Mouse (Mus musculus) heart, adult 2 months (tissue): Measurements from ENCODE around the gene Itpa. TPM values are rescaled to one million over a fixed set of nuclear protein-coding genes. Genes with fewer than 3 reads are reported as not detected.
A peak's percentile ranks its signal among the peaks of the same experiment; 100 is the strongest.
"Not testable (repeated sequence)": the region's sequence is repeated elsewhere in the genome, so short reads cannot be mapped to it uniquely, and the experiment has no call there.

ENCODE experiments used
- DNase-seq, 2 experiments: peaks; one replicate each; pipeline ENCODE4 v3.0.0; 2021
- H3K27ac ChIP-seq: fragments of 200-600 bp; 2 replicates; pipeline ENCODE4 v1.8.1; 2022
- H3K27me3 ChIP-seq: fragments of 200-500 bp; 2 replicates; pipeline ENCODE4 v1.6.1; 2012; ENCODE audit warnings: mild to moderate bottlenecking, low read length, inconsistent platforms, mixed read lengths; ENCODE audit not compliant: control insufficient read depth, insufficient read depth
- H3K36me3 ChIP-seq: fragments of 200-500 bp; 2 replicates; pipeline ENCODE4 v1.6.1; 2012; ENCODE audit warnings: low read length, inconsistent platforms; ENCODE audit not compliant: control insufficient read depth, insufficient read depth
- H3K4me1 ChIP-seq: fragments of 200-500 bp; 2 replicates; pipeline ENCODE4 v1.6.1; 2011; ENCODE audit warnings: low read length; ENCODE audit not compliant: control insufficient read depth, insufficient read depth
- H3K4me3 ChIP-seq: fragments of 200-600 bp; 2 replicates; pipeline ENCODE4 v1.8.1; 2022
- H3K79me2 ChIP-seq: fragments of 200-500 bp; replicated peaks from 2 replicates; pipeline ENCODE4 v1.6.1; 2012; ENCODE audit warnings: mild to moderate bottlenecking, inconsistent platforms, low read length, moderate library complexity, mixed read lengths; ENCODE audit not compliant: control insufficient read depth, insufficient read depth
- H3K9ac ChIP-seq: fragments of 200-500 bp; 2 replicates; pipeline ENCODE4 v1.6.1; 2012; ENCODE audit warnings: low read depth, mild to moderate bottlenecking, control low read depth, inconsistent platforms, low read length, mixed read lengths
- CTCF ChIP-seq: fragments of 200-600 bp; IDR thresholded peaks from 2 replicates; pipeline ENCODE4 v1.8.1; 2022; ENCODE audit warnings: antibody characterized with exemption, mild to moderate bottlenecking, moderate library complexity
- EP300 ChIP-seq: fragments of 200-500 bp; IDR thresholded peaks from 2 replicates; pipeline ENCODE4 v1.6.1; 2011; ENCODE audit warnings: low read depth, low read length, control low read depth; ENCODE audit not compliant: insufficient read depth
- POLR2A ChIP-seq: fragments of 200-500 bp; IDR thresholded peaks from 2 replicates; pipeline ENCODE4 v1.6.1; 2011; ENCODE audit warnings: mild to moderate bottlenecking, low read depth, low read length, control low read depth; ENCODE audit not compliant: insufficient read depth
- WGBS: fragments of 180-500 bp; shearing (Covaris S2); methylation state at CpG from one replicate; pipeline ENCODE4 v1.1.7; 2018; 5-methylcytosine and 5-hydroxymethylcytosine counted together
- intact Hi-C: fragments of 180-260 bp; cut with DNase I; formaldehyde crosslinking; loops from one replicate; pipeline ENCODE4 v1.15.1; 2025
- polyA plus RNA-seq: library from polyadenylated mRNA; depleted of rRNA; stranded (reverse); fragments of >200 nt; gene quantifications from 2 replicates; pipeline ENCODE4 v1.2.3, GENCODE M21; 2012
- total RNA-seq, 2 experiments: library from RNA; stranded (reverse); gene quantifications; 2 replicates each; pipeline ENCODE4 v1.2.3; 2021

Gene Itpa
- total and polyA plus RNA-seq, 3 experiments = 14.9 to 24.0 (median 16.8) TPM

- TF ChIP-seq CTCF = peak; percentile 30; the same call in 1 of the 2 replicates
- H3K36me3 ChIP-seq, intact Hi-C loops, H3K4me1 ChIP-seq, DNase-seq, H3K79me2 ChIP-seq, H3K27ac ChIP-seq, H3K9ac ChIP-seq, H3K4me3 ChIP-seq, H3K27me3 ChIP-seq: not testable (repeated sequence)
- 78% methylated on average over 6 of the region's 6 CpGs for WGBS
These were observed 18.4 kb upstream of the Itpa start for GRCm38 (mm10) chr2:130649028-130649427.

- no peaks in the 10 kb centered on the region for H3K79me2 ChIP-seq
- H3K4me3 ChIP-seq = no peak overlapping the region
- H3K36me3 ChIP-seq = no peaks in the 10 kb centered on the region
- H3K27me3 ChIP-seq = no peaks in the 10 kb centered on the region
- no peak for DNase-seq
- intact Hi-C loops = no loop called here
- no peak overlapping the region for H3K9ac ChIP-seq
- WGBS = 95% methylated on average over 2 of the region's 2 CpGs
- no peak overlapping the region for H3K27ac ChIP-seq
- TF ChIP-seq EP300 (no peak), POLR2A (no peak), CTCF (no peak)
- no peaks in the 10 kb centered on the region for H3K4me1 ChIP-seq
These were observed 14.1 kb upstream of the Itpa start for GRCm38 (mm10) chr2:130653303-130653702.

GRCm38 (mm10) chr2:130653760-130654159, 13.7 kb upstream of the Itpa start:
- Histone ChIP-seq H3K27me3 (no peaks in the 10 kb centered on the region), H3K36me3 (no peaks in the 10 kb centered on the region), H3K4me1 (no peaks in the 10 kb centered on the region), H3K79me2 (no peaks in the 10 kb centered on the region), H3K9ac (no peak overlapping the region), H3K27ac (no peak overlapping the region), H3K4me3 (no peak overlapping the region)
- TF ChIP-seq CTCF = no peak
- TF ChIP-seq EP300 = no peak
- no peak for TF ChIP-seq POLR2A
- intact Hi-C loops = no loop called here
- no peak for DNase-seq
- 85% methylated on average over 1 of the region's 1 CpGs for WGBS

- Histone ChIP-seq H3K27ac (no peak overlapping the region), H3K27me3 (no peaks in the 10 kb centered on the region), H3K4me1 (no peaks in the 10 kb centered on the region), H3K79me2 (no peaks in the 10 kb centered on the region), H3K4me3 (no peak overlapping the region), H3K36me3 (no peaks in the 10 kb centered on the region), H3K9ac (no peak overlapping the region)
- intact Hi-C loops = no loop called here
- TF ChIP-seq EP300 (no peak), CTCF (no peak), POLR2A (no peak)
- no peak for DNase-seq
- WGBS = 90% methylated on average over 6 of the region's 6 CpGs
These were observed 11.6 kb upstream of the Itpa start for GRCm38 (mm10) chr2:130655660-130656339.

- no peak for DNase-seq
- Histone ChIP-seq H3K79me2 (no peaks in the 10 kb centered on the region), H3K4me3 (no peak overlapping the region), H3K36me3 (no peaks in the 10 kb centered on the region), H3K27me3 (no peaks in the 10 kb centered on the region), H3K9ac (no peak overlapping the region), H3K27ac (no peak overlapping the region), H3K4me1 (no peaks in the 10 kb centered on the region)
- intact Hi-C loops = no loop called here
- TF ChIP-seq CTCF = no peak
- TF ChIP-seq POLR2A = no peak
- no peak for TF ChIP-seq EP300
- WGBS = 92% methylated on average over 9 of the region's 9 CpGs
These were observed 10.9 kb upstream of the Itpa start for GRCm38 (mm10) chr2:130656536-130656935.

- no peak for DNase-seq
- H3K27ac ChIP-seq = no peak overlapping the region
- no peaks in the 10 kb centered on the region for H3K79me2 ChIP-seq
- H3K9ac ChIP-seq = no peak overlapping the region
- no peak overlapping the region for H3K4me3 ChIP-seq
- TF ChIP-seq POLR2A = no peak
- no peak for TF ChIP-seq EP300
- TF ChIP-seq CTCF = no peak
- H3K4me1 ChIP-seq = no peaks in the 10 kb centered on the region
- intact Hi-C loops = no loop called here
- WGBS = 88% methylated on average over 6 of the region's 6 CpGs
- no peaks in the 10 kb centered on the region for H3K36me3 ChIP-seq
- H3K27me3 ChIP-seq = no peaks in the 10 kb centered on the region
These were observed 9.9 kb upstream of the Itpa start for GRCm38 (mm10) chr2:130657541-130657940.
